Mouse (Mus musculus): ENCODE data around the gene Ss18l1.

DNA sequence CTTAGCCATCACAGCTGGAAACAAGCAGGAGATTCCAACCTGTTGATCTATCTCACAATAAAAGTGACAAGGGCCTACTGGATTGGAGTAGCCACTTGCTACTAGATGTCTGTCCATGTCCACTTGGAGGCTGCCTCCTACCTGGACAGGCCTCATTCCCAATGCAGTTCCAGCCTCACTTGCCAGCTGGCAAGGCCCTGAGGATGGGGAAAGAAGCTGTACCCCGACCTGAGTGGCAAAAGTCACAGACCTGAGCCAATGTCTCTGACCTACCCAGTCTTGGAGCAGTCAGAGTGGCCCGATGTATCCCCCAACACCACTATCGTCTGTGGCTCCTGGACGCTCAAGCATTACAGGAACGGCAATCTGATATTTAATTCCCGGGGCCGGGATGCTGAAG is 28.6 kb upstream of the Ss18l1 start:
- TF ChIP-seq CTCF (IDR thresholded peaks at IDR 0.05; ENCODE audit: insufficient read depth, low read length) (no peak), POLR2A (IDR thresholded peaks at IDR 0.05; ENCODE audit: borderline replicate concordance, extremely low read depth, low read depth, low read length) (no peak)
